Mouse (Mus musculus): Measurements from ENCODE around the gene Dusp10.
A peak's percentile ranks its signal among the peaks of the same experiment; 100 is the strongest.

Gene Dusp10

GRCm38 (mm10) chr1:184013106-184013505 is at the start of gene Dusp10:
Gene Dusp10, plus strand, starts transcription at chr1:184013302.
- no peak for DNase-seq (ENCODE audit: low spot score in 2 of 2)

- no peak for DNase-seq (ENCODE audit: low spot score in 2 of 2)
Measured at GRCm38 (mm10) chr1:183965341-183965740, 47.8 kb upstream of the Dusp10 start.

- DNase-seq (ENCODE audit: low spot score in 2 of 2): no peak
Measured at GRCm38 (mm10) chr1:183969265-183969664, 43.8 kb upstream of the Dusp10 start.

- peak; percentile 22 to 38 for DNase-seq (ENCODE audit: low spot score in 2 of 2)
Measured at GRCm38 (mm10) chr1:183979814-183980243, 33.3 kb upstream of the Dusp10 start.

- no peak for DNase-seq (ENCODE audit: low spot score in 2 of 2)
Measured at GRCm38 (mm10) chr1:183982108-183982507, 31.0 kb upstream of the Dusp10 start.

- no peak for DNase-seq (ENCODE audit: low spot score in 2 of 2)
Measured at GRCm38 (mm10) chr1:183987711-183988245, 25.3 kb upstream of the Dusp10 start.

GRCm38 (mm10) chr1:183991921-183992320 is 21.2 kb upstream of the Dusp10 start:
- DNase-seq (ENCODE audit: low spot score in 2 of 2): no peak

GRCm38 (mm10) chr1:183997207-183997606 is 15.9 kb upstream of the Dusp10 start:
- no peak for DNase-seq (ENCODE audit: low spot score in 2 of 2)

GRCm38 (mm10) chr1:184002470-184002869 is 10.6 kb upstream of the Dusp10 start:
- DNase-seq (ENCODE audit: low spot score in 2 of 2): no peak

- no peak for DNase-seq (ENCODE audit: low spot score in 2 of 2)
Measured at GRCm38 (mm10) chr1:184004311-184004710, 8.8 kb upstream of the Dusp10 start.

GRCm38 (mm10) chr1:184005315-184006058 is 7.6 kb upstream of the Dusp10 start:
- no peak for DNase-seq (ENCODE audit: low spot score in 2 of 2)

GRCm38 (mm10) chr1:184006086-184006485 is 7.0 kb upstream of the Dusp10 start:
- DNase-seq (ENCODE audit: low spot score in 2 of 2): no peak

GRCm38 (mm10) chr1:184011311-184011710 is 1.8 kb upstream of the Dusp10 start:
- DNase-seq (ENCODE audit: low spot score in 2 of 2): no peak

- DNase-seq (ENCODE audit: low spot score in 2 of 2): no peak
Measured at GRCm38 (mm10) chr1:184014091-184014490, 989 bp downstream of the Dusp10 start.

- no peak for DNase-seq (ENCODE audit: low spot score in 2 of 2)
Measured at GRCm38 (mm10) chr1:184015995-184016730, 3.1 kb downstream of the Dusp10 start.

GRCm38 (mm10) chr1:184017606-184018005 is 4.5 kb downstream of the Dusp10 start:
- DNase-seq (ENCODE audit: low spot score in 2 of 2): no peak

- no peak for DNase-seq (ENCODE audit: low spot score in 2 of 2)
Measured at GRCm38 (mm10) chr1:184019042-184019721, 6.1 kb downstream of the Dusp10 start.

- DNase-seq (ENCODE audit: low spot score in 2 of 2): no peak
Measured at GRCm38 (mm10) chr1:184019722-184020107, 6.6 kb downstream of the Dusp10 start.

- no peak for DNase-seq (ENCODE audit: low spot score in 2 of 2)
Measured at GRCm38 (mm10) chr1:184023971-184024370, 10.9 kb downstream of the Dusp10 start.

- DNase-seq (ENCODE audit: low spot score in 2 of 2): no peak
Measured at GRCm38 (mm10) chr1:184024631-184025030, 11.5 kb downstream of the Dusp10 start.

- no peak for DNase-seq (ENCODE audit: low spot score in 2 of 2)
Measured at GRCm38 (mm10) chr1:184025079-184025478, 12.0 kb downstream of the Dusp10 start.

- DNase-seq (ENCODE audit: low spot score in 2 of 2): no peak
Measured at GRCm38 (mm10) chr1:184027039-184027438, 13.9 kb downstream of the Dusp10 start.
